23 mouse cellular contexts compared by ENCODE assay signal in the genomic region with DNA sequence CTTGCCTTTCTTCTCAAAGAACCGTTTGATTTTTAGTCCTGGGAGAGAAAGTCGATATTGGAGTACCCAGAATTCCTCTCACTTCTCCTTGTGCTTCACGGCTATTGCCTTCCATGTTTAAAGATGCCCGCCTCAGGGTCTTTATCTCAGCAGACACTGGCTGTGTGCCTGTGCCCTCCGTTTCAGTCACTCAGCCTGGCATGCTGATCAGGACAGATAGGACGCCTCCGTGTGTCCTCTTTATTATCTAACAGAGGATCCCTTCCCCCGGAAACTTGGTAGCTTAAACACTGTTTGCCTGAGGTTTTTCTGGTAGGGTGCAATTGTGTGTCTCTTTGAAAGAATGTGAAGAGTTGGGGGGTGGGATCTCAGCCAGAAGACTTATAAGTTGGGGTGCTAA. TPM values are rescaled to one million over a fixed set of nuclear protein-coding genes. Genes with fewer than 3 reads are reported as not detected.
DNase-seq lines count a peak whose midpoint lies in the region; ATAC-seq and TF ChIP-seq lines count a peak whose summit lies in the region.
"Had no signal": no experiment of that assay in that cellular context is flagged by ENCODE, and none has a peak within 500 bp of the region (broad histone marks: within the 10 kb centered on the region; RNA-seq: fewer than 3 reads in every experiment).

No protein-coding gene starts in this region.

- H3K9ac ChIP-seq in liver, embryonic 13.5 days, result no peak overlapping the region
- H3K9ac ChIP-seq in liver, embryonic 11.5 days (ENCODE audit: low read depth, low read length), result no peak overlapping the region
- H3K9ac ChIP-seq in MEL (ENCODE audit: control insufficient read depth, low read depth, low read length, poor library complexity, severe bottlenecking), result peak overlapping the region; percentile 66
- H3K9ac ChIP-seq: forebrain, embryonic 12.5 days; forebrain, embryonic 15.5 days; heart, embryonic 13.5 days; hindbrain, embryonic 12.5 days; hindbrain, embryonic 15.5 days had no signal

- no peak overlapping the region for H3K27ac ChIP-seq in liver, embryonic 13.5 days
- H3K27ac ChIP-seq in liver, embryonic 11.5 days (ENCODE audit: low read depth, low read length), result no peak overlapping the region
- H3K27ac ChIP-seq in MEL (ENCODE audit: control insufficient read depth, low read depth, low read length), result peak overlapping the region; percentile 75
- H3K27ac ChIP-seq: forebrain, embryonic 12.5 days; forebrain, embryonic 15.5 days; heart, adult 2 months; heart, embryonic 10.5 days; heart, embryonic 13.5 days; hindbrain, embryonic 12.5 days; hindbrain, embryonic 15.5 days had no signal

- intact Hi-C loops in heart, postnatal 10 days (cut with DNase I), result no loop called here

- no peak overlapping the region for H3K4me3 ChIP-seq in liver, embryonic 13.5 days (replicated peaks)
- H3K4me3 ChIP-seq in liver, embryonic 11.5 days (ENCODE audit: low read depth, low read length), result no peak overlapping the region
- H3K4me3 ChIP-seq in MEL (ENCODE audit: control insufficient read depth in 1 of 2, insufficient read depth in 1 of 2, low read depth in 2 of 2, low read length in 2 of 2), result peak overlapping the region; percentile 44 to 47
- H3K4me3 ChIP-seq: forebrain, embryonic 12.5 days; forebrain, embryonic 15.5 days; heart, adult 2 months; heart, embryonic 10.5 days; heart, embryonic 13.5 days; hindbrain, embryonic 12.5 days; hindbrain, embryonic 15.5 days had no signal

- peaks cover 11% of the 10 kb centered on the region; the same call in 1 of the 2 replicates for H3K36me3 ChIP-seq in liver, embryonic 13.5 days
- no peaks in the 10 kb centered on the region for H3K36me3 ChIP-seq in liver, embryonic 11.5 days (ENCODE audit: control insufficient read depth, insufficient read depth, low read length)
- H3K36me3 ChIP-seq in MEL (ENCODE audit: control insufficient read depth in 1 of 2, insufficient read depth in 2 of 2, low read length in 2 of 2), result no peaks in the 10 kb centered on the region; a peak in 1 of 4 replicates
- H3K36me3 ChIP-seq: forebrain, embryonic 12.5 days; forebrain, embryonic 15.5 days; hindbrain, embryonic 15.5 days had no signal

- no peak for DNase-seq in liver, embryonic 13.5 days
- DNase-seq in liver, embryonic 11.5 days (ENCODE audit: low spot score), result no peak
- peak; percentile 75 for DNase-seq in MEL (ENCODE audit: low read depth, low spot score)
- no peak for DNase-seq in lung, postnatal 25 days (ENCODE audit: low spot score)
- DNase-seq in heart, postnatal 10 days, result no peak
- DNase-seq in right cerebral cortex, postnatal 14 days, result no peak
- DNase-seq: adrenal gland, adult 2 months; adrenal gland, postnatal 14 days; cerebellum, adult 11 months; cerebellum, adult 2 months; cerebellum, postnatal 10 days; cerebellum, postnatal 36 days; gastrocnemius, postnatal 10 days; gastrocnemius, postnatal 36 days; heart, adult 2 months had no signal

- no peaks in the 10 kb centered on the region for H3K27me3 ChIP-seq in liver, embryonic 13.5 days
- H3K27me3 ChIP-seq in liver, embryonic 11.5 days (replicated peaks; ENCODE audit: control insufficient read depth, insufficient read depth, low read length), result no peaks in the 10 kb centered on the region
- H3K27me3 ChIP-seq in MEL (ENCODE audit: control insufficient read depth in 1 of 2, insufficient read depth in 2 of 2, low read length in 2 of 2), result no peaks in the 10 kb centered on the region
- H3K27me3 ChIP-seq: forebrain, embryonic 12.5 days; forebrain, embryonic 15.5 days; heart, embryonic 13.5 days; hindbrain, embryonic 12.5 days; hindbrain, embryonic 15.5 days had no signal

- TF ChIP-seq EP300 in MEL (IDR thresholded peaks at IDR 0.05; ENCODE audit: low read depth in 1 of 2, low read length in 2 of 2), result peak; percentile 74 to 81; a peak in 3 of 4 replicates

- peaks cover 4% of the 10 kb centered on the region; the same call in 1 of the 2 replicates for H3K9me3 ChIP-seq in liver, embryonic 13.5 days (replicated peaks)
- H3K9me3 ChIP-seq in liver, embryonic 11.5 days (ENCODE audit: control insufficient read depth, low read length), result no peaks in the 10 kb centered on the region
- no peaks in the 10 kb centered on the region for H3K9me3 ChIP-seq in MEL (replicated peaks; ENCODE audit: insufficient read depth, low read length)
- H3K9me3 ChIP-seq: forebrain, embryonic 15.5 days; heart, embryonic 10.5 days; hindbrain, embryonic 12.5 days; hindbrain, embryonic 15.5 days had no signal

- peak; percentile 54 for ATAC-seq in liver, embryonic 13.5 days (ENCODE audit: low read depth)
- ATAC-seq in liver, embryonic 11.5 days (replicated peaks; ENCODE audit: low FRiP score), result no peak
- ATAC-seq in erythroid progenitor cell, adult 5-6 weeks (replicated peaks; ENCODE audit: low FRiP score, poor library complexity, severe bottlenecking), result 0 out of 2 replicates have a peak, but pooled peaks have one; percentile 39
- ATAC-seq in megakaryocyte progenitor cell, adult 5-6 weeks (replicated peaks; ENCODE audit: poor library complexity), result peak; percentile 77
- ATAC-seq: forebrain, embryonic 15.5 days had no signal

- H3K79me2 ChIP-seq in MEL (ENCODE audit: control insufficient read depth, insufficient read depth, low read length, poor library complexity), result no peaks in the 10 kb centered on the region

- TF ChIP-seq CTCF in MEL (IDR thresholded peaks at IDR 0.05 in 2 of 3, conservative IDR thresholded peaks at IDR 0.05 in 1 of 3; ENCODE audit: control insufficient read depth in 1 of 3, insufficient read depth in 1 of 3, low read depth in 2 of 3, low read length in 3 of 3, poor library complexity in 1 of 3, severe bottlenecking in 1 of 3), result no peak

- no peak for TF ChIP-seq RAD21 in MEL (IDR thresholded peaks at IDR 0.05; ENCODE audit: low read depth, low read length)

- H3K4me1 ChIP-seq in liver, embryonic 13.5 days (replicated peaks), result peaks cover 8% of the 10 kb centered on the region
- H3K4me1 ChIP-seq in liver, embryonic 11.5 days (replicated peaks; ENCODE audit: control insufficient read depth, insufficient read depth, low read length), result no peaks in the 10 kb centered on the region
- peaks cover 2 to 11% of the 10 kb centered on the region in 2 experiments for H3K4me1 ChIP-seq in MEL (ENCODE audit: control insufficient read depth in 1 of 2, insufficient read depth in 2 of 2, low read length in 2 of 2)
- H3K4me1 ChIP-seq: forebrain, embryonic 12.5 days; forebrain, embryonic 15.5 days; heart, embryonic 10.5 days; heart, embryonic 13.5 days; hindbrain, embryonic 12.5 days; hindbrain, embryonic 15.5 days had no signal

- 38% methylated on average over 8 of the region's 8 CpGs for WGBS in liver, embryonic 13.5 days (ENCODE audit: insufficient replicate concordance)
- 62% methylated on average over 8 of the region's 8 CpGs for WGBS in liver, embryonic 11.5 days

- no peak overlapping the region for H3K4me2 ChIP-seq in liver, embryonic 13.5 days
- H3K4me2 ChIP-seq in liver, embryonic 11.5 days, result no peak overlapping the region
- H3K4me2 ChIP-seq: forebrain, embryonic 12.5 days; forebrain, embryonic 15.5 days; heart, embryonic 13.5 days; hindbrain, embryonic 12.5 days; hindbrain, embryonic 15.5 days had no signal

- peak in 1 of 2 experiments; percentile 47; a peak in 1 of 4 replicates for TF ChIP-seq POLR2A in MEL (IDR thresholded peaks at IDR 0.05; ENCODE audit: control insufficient read depth in 1 of 2, insufficient read depth in 1 of 2, low read depth in 1 of 2, low read length in 2 of 2, poor library complexity in 1 of 2)

RNA-seq across cellular contexts. Expression of gene Wsb2, which starts 18.6 kb away (rescaled TPM):
- 19.4 and 19.8 TPM in 2 replicates for polyA plus RNA-seq in liver, embryonic 13.5 days (2015; fragmentation: Nextera tagmentation; extraction: Ambion mirVana)
- 36.3 and 45.8 TPM in 2 replicates for polyA plus RNA-seq in liver, embryonic 11.5 days (2014; fragmentation: Nextera tagmentation; extraction: Ambion mirVana)
- 32.9 and 36.8 TPM in 2 replicates for total RNA-seq in MEL (2012; rRNA removed)
- polyA plus RNA-seq in MEL (2012; ENCODE audit: insufficient read depth in 1 of 2, insufficient read length in 2 of 2, low read depth in 1 of 2, low replicate concordance in 2 of 2, missing spikeins in 1 of 2), result 10 to 100 TPM in 1 of 2 experiments, not detected in 1; 56.9 TPM
- 6.1 and 13.4 TPM in 2 replicates for total RNA-seq in erythroid progenitor cell, adult 5-6 weeks (2015; ENCODE audit: low replicate concordance)
- 3.8 and 7.7 TPM in 2 replicates for total RNA-seq in erythroid progenitor cell, adult 5-6 weeks (2017; ENCODE audit: low replicate concordance)
- 8.6 and 8.7 TPM in 2 replicates for total RNA-seq in megakaryocyte progenitor cell, adult 5-6 weeks (2015)
- 11.3 and 27.1 TPM in 2 replicates for total RNA-seq in megakaryocyte progenitor cell, adult 5-6 weeks (2017)
- total RNA-seq in heart, postnatal 10 days (2021), result 100 to 1,000 TPM; 108 to 118 TPM

RNA-seq across cellular contexts. Expression of gene Vsig10, which starts 19.6 kb away (rescaled TPM):
- 1.7 TPM in 2 replicates for polyA plus RNA-seq in liver, embryonic 13.5 days (2015; fragmentation: Nextera tagmentation; extraction: Ambion mirVana)
- 1.4 and 2.2 TPM in 2 replicates for polyA plus RNA-seq in liver, embryonic 11.5 days (2014; fragmentation: Nextera tagmentation; extraction: Ambion mirVana)
- 4.3 and 5.3 TPM in 2 replicates for total RNA-seq in MEL (2012; rRNA removed)
- polyA plus RNA-seq in MEL (2012; ENCODE audit: insufficient read depth in 1 of 2, insufficient read length in 2 of 2, low read depth in 1 of 2, low replicate concordance in 2 of 2, missing spikeins in 1 of 2), result 1 to 10 TPM in 1 of 2 experiments, not detected in 1; 8.9 TPM
- not detected in 2 replicates for total RNA-seq in erythroid progenitor cell, adult 5-6 weeks (2015; ENCODE audit: low replicate concordance)
- total RNA-seq in erythroid progenitor cell, adult 5-6 weeks (2017; ENCODE audit: low replicate concordance), result 0.98 TPM in 1 of 2 replicates, not detected in the other
- 0.49 and 1.7 TPM in 2 replicates for total RNA-seq in megakaryocyte progenitor cell, adult 5-6 weeks (2015)
- 0.83 and 2.4 TPM in 2 replicates for total RNA-seq in megakaryocyte progenitor cell, adult 5-6 weeks (2017)
- total RNA-seq in heart, postnatal 10 days (2021), result 10 to 100 TPM; 12.8 to 17.4 TPM

RNA-seq across cellular contexts. Expression of gene Rfc5, which starts 50.3 kb away (rescaled TPM):
- 69.9 and 71.9 TPM in 2 replicates for polyA plus RNA-seq in liver, embryonic 13.5 days (2015; fragmentation: Nextera tagmentation; extraction: Ambion mirVana)
- 121 and 131 TPM in 2 replicates for polyA plus RNA-seq in liver, embryonic 11.5 days (2014; fragmentation: Nextera tagmentation; extraction: Ambion mirVana)
- 92.5 and 98.9 TPM in 2 replicates for total RNA-seq in MEL (2012; rRNA removed)
- polyA plus RNA-seq in MEL (2012; ENCODE audit: insufficient read depth in 1 of 2, insufficient read length in 2 of 2, low read depth in 1 of 2, low replicate concordance in 2 of 2, missing spikeins in 1 of 2), result 100 to 1,000 TPM in 1 of 2 experiments, not detected in 1; 158 TPM
- total RNA-seq in erythroid progenitor cell, adult 5-6 weeks (2015; ENCODE audit: low replicate concordance), result 26.4 and 28.8 TPM in 2 replicates
- total RNA-seq in erythroid progenitor cell, adult 5-6 weeks (2017; ENCODE audit: low replicate concordance), result 30.8 and 54.1 TPM in 2 replicates
- total RNA-seq in megakaryocyte progenitor cell, adult 5-6 weeks (2015), result 53.9 and 61.7 TPM in 2 replicates
- 53.1 and 60.4 TPM in 2 replicates for total RNA-seq in megakaryocyte progenitor cell, adult 5-6 weeks (2017)
- total RNA-seq in heart, postnatal 10 days (2021), result 10 to 100 TPM; 14.5 to 14.9 TPM

RNA-seq across cellular contexts. Expression of gene Pebp1, which starts 51.1 kb away (rescaled TPM):
- polyA plus RNA-seq in liver, embryonic 13.5 days (2015; fragmentation: Nextera tagmentation; extraction: Ambion mirVana), result 275 and 276 TPM in 2 replicates
- 572 and 580 TPM in 2 replicates for polyA plus RNA-seq in liver, embryonic 11.5 days (2014; fragmentation: Nextera tagmentation; extraction: Ambion mirVana)
- 558 and 572 TPM in 2 replicates for total RNA-seq in MEL (2012; rRNA removed)
- 100 to 1,000 TPM in 1 of 2 experiments, not detected in 1; 568 TPM for polyA plus RNA-seq in MEL (2012; ENCODE audit: insufficient read depth in 1 of 2, insufficient read length in 2 of 2, low read depth in 1 of 2, low replicate concordance in 2 of 2, missing spikeins in 1 of 2)
- 31.4 and 46.9 TPM in 2 replicates for total RNA-seq in erythroid progenitor cell, adult 5-6 weeks (2015; ENCODE audit: low replicate concordance)
- 11.6 and 17.5 TPM in 2 replicates for total RNA-seq in erythroid progenitor cell, adult 5-6 weeks (2017; ENCODE audit: low replicate concordance)
- total RNA-seq in megakaryocyte progenitor cell, adult 5-6 weeks (2015), result 286 and 347 TPM in 2 replicates
- total RNA-seq in megakaryocyte progenitor cell, adult 5-6 weeks (2017), result 131 and 158 TPM in 2 replicates
- 100 to 1,000 TPM; 430 to 431 TPM for total RNA-seq in heart, postnatal 10 days (2021)

Comparison
In these comparisons a context has a peak if more than half of its experiments do, and no peak if none do; other contexts are left out.
1. H3K4me3 ChIP-seq: peak in MEL (2 of 2); none in liver, embryonic 13.5 days (single experiment) and liver, embryonic 11.5 days (single experiment).